Mouse (Mus musculus) olfactory bulb, adult 2 months (tissue): ENCODE results near the gene Zglp1.

ENCODE experiments used
- CTCF ChIP-seq: fragments of 200-500 bp; IDR thresholded peaks from 2 replicates; pipeline ENCODE4 v1.5.1; 2012; ENCODE audit warnings: low read depth, mild to moderate bottlenecking, low read length, moderate library complexity; ENCODE audit not compliant: insufficient read depth
- POLR2A ChIP-seq: fragments of 200-500 bp; IDR thresholded peaks from 2 replicates; pipeline ENCODE4 v1.6.1; 2012; ENCODE audit warnings: mild to moderate bottlenecking, low read depth, low read length, moderate library complexity; ENCODE audit not compliant: insufficient read depth

GRCm38 (mm10) chr9:21025258-21025810 lies 41.6 kb downstream of the Zglp1 start:
- TF ChIP-seq POLR2A (no peak), CTCF (no peak)
